Mouse (Mus musculus): ENCODE measurements around the gene Sec24a. TPM values are rescaled to one million over a fixed set of nuclear protein-coding genes. Genes with fewer than 3 reads are reported as not detected.

Sec24a gene
- 17.4 and 17.7 TPM in 2 replicates for polyA plus RNA-seq (2014; fragmentation: Nextera tagmentation; extraction: Ambion mirVana)

GRCm38 (mm10) chr11:51763213-51763907 lies at the start of gene Sec24a, which contains the start of gene Sar1b:
TSS of gene Sec24a (minus strand) at chr11:51763634.
TSS of gene Sar1b (plus strand) at chr11:51763687.
- peak within 1 kb of the TSS; percentile 97 for H3K4me2 ChIP-seq (replicated peaks)
- H3K4me1 ChIP-seq (replicated peaks; ENCODE audit: control insufficient read depth, insufficient read depth, low read length): peaks cover 11% of the 10 kb centered on the region; the same call in 1 of the 2 replicates
- peak within 1 kb of the TSS; percentile 41; the same call in 1 of the 2 replicates for H3K27ac ChIP-seq
- H3K9ac ChIP-seq: peak within 1 kb of the TSS; percentile 86
- H3K36me3 ChIP-seq (replicated peaks; ENCODE audit: control insufficient read depth, insufficient read depth): no peaks in the 10 kb centered on the region
- DNase-seq (ENCODE audit: low spot score) (peak; percentile 84), ATAC-seq (ENCODE audit: low FRiP score) (peak; percentile 92)
- peak within 1 kb of the TSS; percentile 88 for H3K4me3 ChIP-seq (replicated peaks; ENCODE audit: low read length)
- H3K9me3 ChIP-seq (ENCODE audit: control insufficient read depth, low read length): no peaks in the 10 kb centered on the region
- WGBS: under 1% methylated on average over 30 of the region's 30 CpGs
- peaks cover 6% of the 10 kb centered on the region; the same call in 1 of the 2 replicates for H3K27me3 ChIP-seq (ENCODE audit: control insufficient read depth, insufficient read depth, low read length)

GRCm38 (mm10) chr11:51812022-51812546 lies 48.6 kb upstream of the Sec24a start:
- H3K9ac ChIP-seq: no peak overlapping the region
- no peak overlapping the region for H3K27ac ChIP-seq
- H3K4me1 ChIP-seq (replicated peaks; ENCODE audit: control insufficient read depth, insufficient read depth, low read length): no peaks in the 10 kb centered on the region
- no peak overlapping the region for H3K4me2 ChIP-seq (replicated peaks)
- no peaks in the 10 kb centered on the region for H3K27me3 ChIP-seq (ENCODE audit: control insufficient read depth, insufficient read depth, low read length)
- H3K9me3 ChIP-seq (ENCODE audit: control insufficient read depth, low read length): no peaks in the 10 kb centered on the region
- H3K36me3 ChIP-seq (replicated peaks; ENCODE audit: control insufficient read depth, insufficient read depth): no peaks in the 10 kb centered on the region
- WGBS: 92% methylated on average over 8 of the region's 8 CpGs
- no peak for ATAC-seq (ENCODE audit: low FRiP score)
- H3K4me3 ChIP-seq (replicated peaks; ENCODE audit: low read length): no peak overlapping the region
- no peak for DNase-seq (ENCODE audit: low spot score)

GRCm38 (mm10) chr11:51811230-51811629 lies 47.8 kb upstream of the Sec24a start:
- Histone ChIP-seq H3K9me3 (ENCODE audit: control insufficient read depth, low read length) (no peaks in the 10 kb centered on the region), H3K27me3 (ENCODE audit: control insufficient read depth, insufficient read depth, low read length) (no peaks in the 10 kb centered on the region), H3K9ac (no peak overlapping the region), H3K4me2 (replicated peaks) (no peak overlapping the region), H3K27ac (no peak overlapping the region), H3K36me3 (replicated peaks; ENCODE audit: control insufficient read depth, insufficient read depth) (no peaks in the 10 kb centered on the region), H3K4me3 (replicated peaks; ENCODE audit: low read length) (no peak overlapping the region), H3K4me1 (replicated peaks; ENCODE audit: control insufficient read depth, insufficient read depth, low read length) (no peaks in the 10 kb centered on the region)
- ATAC-seq (ENCODE audit: low FRiP score): no peak
- WGBS: 87% methylated on average over 4 of the region's 4 CpGs
- DNase-seq (ENCODE audit: low spot score): no peak

- Histone ChIP-seq H3K27me3 (ENCODE audit: control insufficient read depth, insufficient read depth, low read length) (no peaks in the 10 kb centered on the region), H3K27ac (no peak overlapping the region), H3K4me3 (replicated peaks; ENCODE audit: low read length) (no peak overlapping the region), H3K9me3 (ENCODE audit: control insufficient read depth, low read length) (no peaks in the 10 kb centered on the region), H3K4me1 (replicated peaks; ENCODE audit: control insufficient read depth, insufficient read depth, low read length) (no peaks in the 10 kb centered on the region), H3K9ac (no peak overlapping the region), H3K4me2 (replicated peaks) (no peak overlapping the region), H3K36me3 (replicated peaks; ENCODE audit: control insufficient read depth, insufficient read depth) (no peaks in the 10 kb centered on the region)
- WGBS: 63% methylated on average over 6 of the region's 6 CpGs
- no peak for ATAC-seq (ENCODE audit: low FRiP score)
- peak; percentile 67 for DNase-seq (ENCODE audit: low spot score)
These were observed 46.3 kb upstream of the Sec24a start for GRCm38 (mm10) chr11:51809632-51810224.

- Histone ChIP-seq H3K9me3 (ENCODE audit: control insufficient read depth, low read length) (no peaks in the 10 kb centered on the region), H3K4me1 (replicated peaks; ENCODE audit: control insufficient read depth, insufficient read depth, low read length) (no peaks in the 10 kb centered on the region), H3K9ac (no peak overlapping the region), H3K4me3 (replicated peaks; ENCODE audit: low read length) (no peak overlapping the region), H3K27ac (no peak overlapping the region), H3K36me3 (replicated peaks; ENCODE audit: control insufficient read depth, insufficient read depth) (no peaks in the 10 kb centered on the region), H3K27me3 (ENCODE audit: control insufficient read depth, insufficient read depth, low read length) (no peaks in the 10 kb centered on the region), H3K4me2 (replicated peaks) (no peak overlapping the region)
- 59% methylated on average over 13 of the region's 13 CpGs for WGBS
- DNase-seq (ENCODE audit: low spot score) (no peak), ATAC-seq (ENCODE audit: low FRiP score) (no peak)
These were observed 43.9 kb upstream of the Sec24a start for GRCm38 (mm10) chr11:51807108-51807879.

GRCm38 (mm10) chr11:51805221-51805981 lies 42.0 kb upstream of the Sec24a start:
- whole genome bisulfite sequencing: 21% methylated on average over 17 of the region's 17 CpGs
- Histone ChIP-seq H3K27ac (no peak overlapping the region; the same call in 1 of the 2 replicates), H3K9me3 (ENCODE audit: control insufficient read depth, low read length) (no peaks in the 10 kb centered on the region), H3K4me3 (replicated peaks; ENCODE audit: low read length) (peak overlapping the region; percentile 36), H3K4me1 (replicated peaks; ENCODE audit: control insufficient read depth, insufficient read depth, low read length) (no peaks in the 10 kb centered on the region), H3K9ac (peak overlapping the region; percentile 54), H3K27me3 (ENCODE audit: control insufficient read depth, insufficient read depth, low read length) (no peaks in the 10 kb centered on the region), H3K4me2 (replicated peaks) (peak overlapping the region; percentile 64), H3K36me3 (replicated peaks; ENCODE audit: control insufficient read depth, insufficient read depth) (no peaks in the 10 kb centered on the region)
- DNase-seq (ENCODE audit: low spot score): peak; percentile 81
- ATAC-seq (ENCODE audit: low FRiP score): peak; percentile 79

- no peak overlapping the region for H3K4me2 ChIP-seq (replicated peaks)
- 58% methylated on average over 7 of the region's 8 CpGs for WGBS
- H3K9me3 ChIP-seq (ENCODE audit: control insufficient read depth, low read length): no peaks in the 10 kb centered on the region
- no peak overlapping the region for H3K9ac ChIP-seq
- H3K27me3 ChIP-seq (ENCODE audit: control insufficient read depth, insufficient read depth, low read length): no peaks in the 10 kb centered on the region
- no peak overlapping the region for H3K4me3 ChIP-seq (replicated peaks; ENCODE audit: low read length)
- ATAC-seq (ENCODE audit: low FRiP score) (no peak), DNase-seq (ENCODE audit: low spot score) (no peak)
- no peak overlapping the region for H3K27ac ChIP-seq
- no peaks in the 10 kb centered on the region for H3K36me3 ChIP-seq (replicated peaks; ENCODE audit: control insufficient read depth, insufficient read depth)
- H3K4me1 ChIP-seq (replicated peaks; ENCODE audit: control insufficient read depth, insufficient read depth, low read length): no peaks in the 10 kb centered on the region
These were observed 37.3 kb upstream of the Sec24a start for GRCm38 (mm10) chr11:51800634-51801325.

- WGBS: 90% methylated on average over 4 of the region's 4 CpGs
- no peak for ATAC-seq (ENCODE audit: low FRiP score)
These were observed 32.8 kb upstream of the Sec24a start for GRCm38 (mm10) chr11:51796272-51796671.

More at GRCm38 (mm10) chr11:51796272-51796671, 32.8 kb upstream of the Sec24a start:
- Histone ChIP-seq H3K4me2 (replicated peaks) (no peak overlapping the region), H3K36me3 (replicated peaks; ENCODE audit: control insufficient read depth, insufficient read depth) (peaks cover 17% of the 10 kb centered on the region), H3K27me3 (ENCODE audit: control insufficient read depth, insufficient read depth, low read length) (no peaks in the 10 kb centered on the region), H3K9ac (no peak overlapping the region), H3K9me3 (ENCODE audit: control insufficient read depth, low read length) (no peaks in the 10 kb centered on the region), H3K4me1 (replicated peaks; ENCODE audit: control insufficient read depth, insufficient read depth, low read length) (no peaks in the 10 kb centered on the region), H3K27ac (no peak overlapping the region), H3K4me3 (replicated peaks; ENCODE audit: low read length) (no peak overlapping the region)
- DNase-seq (ENCODE audit: low spot score): no peak

Data from hindbrain, embryonic 14.5 days (tissue).